8 mouse cellular contexts compared by ENCODE assay signal in genomic region chr16:36875276-36875851, GRCm38 (mm10). TPM values are rescaled to one million over a fixed set of nuclear protein-coding genes. Genes with fewer than 3 reads are reported as not detected.
DNase-seq lines count a peak whose midpoint lies in the region; ATAC-seq and TF ChIP-seq lines count a peak whose summit lies in the region.

No protein-coding gene starts in this region.

- peak overlapping the region; percentile 75 for H3K4me2 ChIP-seq in hindbrain, postnatal 0 days (ENCODE audit: low read depth, low read length)

- WGBS in hindbrain, postnatal 0 days: 1% methylated on average over 46 of the region's 48 CpGs

- peaks cover 5% of the 10 kb centered on the region; the same call in 1 of the 2 replicates for H3K36me3 ChIP-seq in hindbrain, postnatal 0 days (ENCODE audit: insufficient read depth, low read length)

- no peak for TF ChIP-seq CTCF in hindbrain, postnatal 0 days (IDR thresholded peaks at IDR 0.05; ENCODE audit: low read depth)

- H3K9me3 ChIP-seq in hindbrain, postnatal 0 days (ENCODE audit: low read length): no peaks in the 10 kb centered on the region

- peak overlapping the region; percentile 88 for H3K9ac ChIP-seq in hindbrain, postnatal 0 days (replicated peaks; ENCODE audit: low read length)

- H3K4me1 ChIP-seq in hindbrain, postnatal 0 days (ENCODE audit: insufficient read depth, low read length): peaks cover 6% of the 10 kb centered on the region; the same call in 1 of the 2 replicates

- DNase-seq in adrenal gland, adult 8-10 months: peak; percentile 49
- no peak for DNase-seq in adrenal gland, adult 2 months
- peak; percentile 29 for DNase-seq in ovary, adult 18-20 months (ENCODE audit: low spot score)
- DNase-seq in ovary, postnatal 36 days (ENCODE audit: low spot score): no peak
- DNase-seq in fibroblast of lung, adult 2 months (ENCODE audit: low read depth): peak; percentile 18
- DNase-seq in hindbrain, postnatal 0 days (ENCODE audit: low spot score): peak; percentile 48
- DNase-seq in lung, postnatal 36 days: peak; percentile 17
- DNase-seq in testis, postnatal 10 days (ENCODE audit: low spot score): peak; percentile 76

- ATAC-seq in hindbrain, postnatal 0 days: no peak; the same call in 1 of the 2 replicates

- H3K27ac ChIP-seq in hindbrain, postnatal 0 days: peak overlapping the region; percentile 86

- no peaks in the 10 kb centered on the region for H3K27me3 ChIP-seq in hindbrain, postnatal 0 days (ENCODE audit: insufficient read depth, low read length)

- peak overlapping the region; percentile 87 for H3K4me3 ChIP-seq in hindbrain, postnatal 0 days (ENCODE audit: low read length)

RNA-seq across cellular contexts. Expression of gene Golgb1, which starts 0.4 kb away (rescaled TPM):
- 100 to 1,000 TPM; 104 to 125 (median 116) TPM for total RNA-seq in adrenal gland, adult 8-10 months (2022)
- total RNA-seq in adrenal gland, adult 2 months (2021): 10 to 100 TPM; 68.0 to 98.8 TPM
- polyA plus RNA-seq in adrenal gland, adult 2 months (2012; rRNA removed): 50.7 and 55.0 TPM in 2 replicates
- total RNA-seq in hindbrain, postnatal 0 days (2014; rRNA removed): 36.3 and 53.2 TPM in 2 replicates
- 90.5 and 104 TPM in 2 replicates for polyA plus RNA-seq in hindbrain, postnatal 0 days (2015; fragmentation: Nextera tagmentation; extraction: Ambion mirVana)

RNA-seq across cellular contexts. Expression of gene Eaf2, which starts 0.6 kb away (rescaled TPM):
- 1 to 10 TPM; 1.6 to 2.6 (median 2.1) TPM for total RNA-seq in adrenal gland, adult 8-10 months (2022)
- 1 to 10 TPM; 1.4 to 1.8 TPM for total RNA-seq in adrenal gland, adult 2 months (2021)
- polyA plus RNA-seq in adrenal gland, adult 2 months (2012; rRNA removed): not detected in 2 replicates
- 0.16 TPM in 1 of 2 replicates, not detected in the other for total RNA-seq in hindbrain, postnatal 0 days (2014; rRNA removed)
- polyA plus RNA-seq in hindbrain, postnatal 0 days (2015; fragmentation: Nextera tagmentation; extraction: Ambion mirVana): 1.2 and 1.4 TPM in 2 replicates

RNA-seq across cellular contexts. Expression of gene Iqcb1, which starts 47.2 kb away (rescaled TPM):
- 10 to 100 TPM; 18.0 to 23.5 (median 21.1) TPM for total RNA-seq in adrenal gland, adult 8-10 months (2022)
- 10 to 100 TPM; 13.8 to 18.2 TPM for total RNA-seq in adrenal gland, adult 2 months (2021)
- polyA plus RNA-seq in adrenal gland, adult 2 months (2012; rRNA removed): 0.26 and 1.1 TPM in 2 replicates
- 17.3 and 23.0 TPM in 2 replicates for total RNA-seq in hindbrain, postnatal 0 days (2014; rRNA removed)
- 55.6 and 65.5 TPM in 2 replicates for polyA plus RNA-seq in hindbrain, postnatal 0 days (2015; fragmentation: Nextera tagmentation; extraction: Ambion mirVana)

RNA-seq across cellular contexts. Expression of gene Hcls1, which starts 59.4 kb away (rescaled TPM):
- total RNA-seq in adrenal gland, adult 8-10 months (2022): 10 to 100 TPM; 10.0 to 17.2 (median 13.7) TPM
- 10 to 100 TPM; 10.3 to 15.4 TPM for total RNA-seq in adrenal gland, adult 2 months (2021)
- polyA plus RNA-seq in adrenal gland, adult 2 months (2012; rRNA removed): 7.7 and 8.1 TPM in 2 replicates
- 0.78 and 1.7 TPM in 2 replicates for total RNA-seq in hindbrain, postnatal 0 days (2014; rRNA removed)
- polyA plus RNA-seq in hindbrain, postnatal 0 days (2015; fragmentation: Nextera tagmentation; extraction: Ambion mirVana): 2.1 and 2.2 TPM in 2 replicates

Comparison
In these comparisons a context has a peak if more than half of its experiments do, and no peak if none do; other contexts are left out.
1. DNase-seq: peak in adrenal gland, adult 8-10 months (single experiment), ovary, adult 18-20 months (single experiment), fibroblast of lung, adult 2 months (single experiment), hindbrain, postnatal 0 days (single experiment), lung, postnatal 36 days (single experiment) and testis, postnatal 10 days (single experiment); none in adrenal gland, adult 2 months (single experiment) and ovary, postnatal 36 days (single experiment).